Mouse (Mus musculus) v-Abl transformed pro-B cells (cell line): ENCODE measurements around the gene Tada2a.

Experiments used
- in situ Hi-C, 2 experiments: fragments of 400-800 bp; cut with MboI; formaldehyde crosslinking; loops; one replicate each; pipeline ENCODE4 v1.15.1; 2025; ENCODE audit not compliant: unreplicated experiment in 2 of 2

Gene Tada2a

GRCm38 (mm10) chr11:84117431-84117830 lies 12.0 kb downstream of the Tada2a start:
- in situ Hi-C loops: no loop called here

- in situ Hi-C loops: no loop called here
Observed at GRCm38 (mm10) chr11:84116221-84116620, 13.2 kb downstream of the Tada2a start.

DNA sequence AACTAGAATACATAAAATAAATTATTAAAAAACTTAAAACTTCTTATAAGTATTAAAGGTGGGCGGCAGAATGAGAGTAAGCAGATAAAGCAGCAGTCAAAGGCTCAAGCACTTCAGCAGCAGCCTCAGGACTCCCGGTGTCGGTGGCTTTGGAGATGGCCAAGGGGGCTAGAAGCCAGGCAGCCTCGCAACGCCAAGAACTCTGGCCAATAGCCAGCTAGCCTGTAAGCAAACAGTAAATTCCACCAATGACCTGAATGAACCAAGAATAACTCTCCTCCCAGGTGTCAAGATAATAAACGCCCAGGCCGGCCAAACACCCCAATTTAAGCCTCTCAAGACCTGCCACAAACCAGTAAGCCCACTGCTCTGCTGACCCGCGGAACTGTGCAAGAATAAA lies 13.8 kb downstream of the Tada2a start:
- in situ Hi-C loops: no loop called here

DNA sequence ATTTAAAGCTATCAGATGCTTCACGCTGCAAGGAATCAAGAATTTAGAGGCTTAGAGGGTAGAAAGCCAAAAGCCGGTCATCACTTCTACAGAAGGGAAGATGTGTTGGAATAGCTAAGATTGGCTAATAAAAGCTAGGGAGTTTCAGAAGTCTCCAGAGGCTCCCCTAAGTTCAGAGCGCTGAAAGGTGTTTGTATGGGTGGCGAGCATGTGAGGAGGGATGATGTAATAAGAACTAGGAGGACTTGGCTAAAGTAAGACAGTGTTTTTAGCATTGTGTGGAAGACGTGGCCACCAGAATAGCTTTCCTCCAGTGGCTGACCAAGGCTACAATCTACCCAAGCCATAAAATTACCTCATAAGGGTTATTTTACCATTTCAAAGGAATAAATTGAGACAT lies 15.8 kb downstream of the Tada2a start:
- in situ Hi-C loops: no loop called here

GRCm38 (mm10) chr11:84107137-84107536 lies 22.3 kb downstream of the Tada2a start:
- in situ Hi-C loops: no loop called here

DNA sequence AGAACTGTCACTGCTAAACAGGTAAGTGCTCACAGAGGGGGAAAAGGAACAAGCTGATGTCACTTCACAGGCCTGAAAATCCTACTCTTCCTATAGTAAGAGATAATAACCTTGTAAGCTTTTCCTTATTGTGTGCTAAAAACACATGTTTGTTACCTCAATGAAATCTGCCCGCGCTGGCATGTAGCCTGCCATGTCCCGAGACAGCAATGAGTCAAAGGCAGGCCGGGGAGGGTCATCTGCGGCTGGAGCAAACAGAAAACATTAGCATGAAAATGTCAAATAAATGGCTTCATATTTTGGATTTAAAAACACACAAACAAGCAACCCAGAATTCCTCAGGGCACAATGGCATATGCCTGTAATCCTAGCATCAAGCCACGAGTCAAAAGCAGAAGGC lies 25.4 kb downstream of the Tada2a start:
- in situ Hi-C loops: no loop called here

- in situ Hi-C loops: no loop called here
Observed at GRCm38 (mm10) chr11:84101182-84101581, 28.2 kb downstream of the Tada2a start.

GRCm38 (mm10) chr11:84097251-84097998 lies 32.0 kb downstream of the Tada2a start:
- in situ Hi-C loops: no loop called here

DNA sequence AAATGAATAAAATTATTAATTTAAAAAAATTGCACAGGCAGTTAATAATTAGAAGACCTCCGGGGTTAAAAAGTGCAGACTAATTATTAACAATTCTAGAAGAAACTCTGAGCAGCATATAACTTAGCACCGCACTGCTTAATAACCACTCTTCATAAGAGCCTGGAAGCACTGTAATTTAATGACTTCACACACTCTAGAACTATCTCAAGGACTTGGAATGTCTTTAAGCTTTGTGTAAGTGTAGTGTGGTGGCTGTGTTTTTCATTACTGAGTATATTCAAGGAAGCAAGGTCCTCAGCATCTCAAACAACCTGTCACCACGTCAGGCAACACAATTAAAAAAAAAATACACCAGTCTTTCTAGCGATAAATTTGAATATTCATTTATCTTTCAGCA lies 34.3 kb downstream of the Tada2a start:
- in situ Hi-C loops: no loop called here

DNA sequence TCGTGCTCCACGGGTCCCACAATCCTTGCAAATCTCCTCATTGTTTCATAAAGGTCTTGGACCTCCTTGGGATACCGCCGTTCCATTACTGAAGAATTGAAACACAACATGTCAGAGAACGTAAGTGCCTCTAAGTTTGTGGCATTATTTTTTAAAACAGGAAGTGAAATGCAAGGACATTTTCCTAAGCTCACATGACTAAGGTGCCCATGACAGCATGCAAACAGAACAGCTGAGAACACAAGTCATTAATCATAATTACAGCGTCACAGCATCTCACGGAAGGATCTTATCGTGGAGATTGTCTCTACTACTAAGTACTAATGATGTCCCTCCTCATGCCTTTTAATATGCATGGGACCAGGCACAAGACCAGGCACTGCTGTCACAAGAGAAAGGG lies 38.8 kb downstream of the Tada2a start:
- in situ Hi-C loops: no loop called here

- in situ Hi-C loops: no loop called here
Observed at GRCm38 (mm10) chr11:84081901-84082300, 47.5 kb downstream of the Tada2a start.

GRCm38 (mm10) chr11:84080327-84080726 lies 49.1 kb downstream of the Tada2a start:
- in situ Hi-C loops: no loop called here

DNA sequence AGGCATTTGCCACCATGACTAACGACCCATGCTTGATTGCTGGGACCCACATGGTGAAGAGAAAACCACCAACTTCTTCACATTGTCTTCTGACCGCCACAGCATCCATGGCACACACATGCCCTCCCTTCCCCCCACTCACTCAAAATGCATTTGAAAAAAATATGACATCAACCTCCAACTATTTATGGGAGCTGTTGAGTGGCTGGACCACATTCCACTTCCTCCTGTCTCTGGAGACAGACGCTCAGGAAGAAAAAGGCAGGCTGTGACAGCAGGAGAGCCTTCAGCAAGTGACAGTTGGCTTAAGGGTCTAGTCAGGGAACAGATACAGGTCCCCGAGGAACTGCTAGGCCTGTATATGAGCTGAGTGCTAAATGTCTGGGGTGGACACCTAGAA lies 49.5 kb downstream of the Tada2a start:
- in situ Hi-C loops: no loop called here

DNA sequence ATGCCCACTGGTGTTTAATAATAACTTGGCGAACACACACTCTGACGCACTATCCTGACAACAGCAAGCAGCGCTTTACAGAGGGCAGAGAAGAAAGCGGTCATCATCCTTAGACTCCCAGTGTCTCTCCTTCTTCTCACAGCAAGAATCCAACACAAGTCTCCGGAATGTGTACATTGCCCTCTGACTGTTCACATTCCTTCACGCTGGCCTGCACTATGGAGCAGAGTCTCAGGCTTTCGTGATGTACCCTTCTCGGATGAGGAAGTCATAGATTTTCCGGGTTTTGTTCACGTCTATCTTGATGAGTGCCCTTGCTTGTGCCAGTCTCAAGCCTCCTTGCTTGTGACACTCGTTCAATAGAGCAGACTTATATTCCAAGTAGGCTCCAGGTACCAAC lies 50.0 kb downstream of the Tada2a start:
- in situ Hi-C loops: no loop called here

DNA sequence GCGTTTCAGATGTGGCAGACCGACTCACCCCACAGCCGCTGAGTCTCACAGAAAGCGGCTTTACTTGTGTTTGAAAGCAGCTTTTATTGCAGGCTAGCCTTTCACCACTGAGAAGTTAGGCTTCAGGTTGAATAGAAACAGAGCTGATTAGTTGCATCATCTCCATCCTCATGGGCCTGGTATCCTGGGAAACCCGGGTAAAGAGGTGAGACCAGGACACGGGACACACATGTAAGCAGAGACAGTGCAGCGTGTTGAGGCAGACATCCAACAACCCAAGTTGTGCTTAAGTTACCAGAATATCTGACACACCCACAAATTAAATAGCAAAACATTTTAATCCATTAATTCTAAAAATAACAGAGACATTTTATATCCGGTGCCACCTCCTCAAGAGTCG lies 50.8 kb downstream of the Tada2a start:
- in situ Hi-C loops: no loop called here

- in situ Hi-C loops: no loop called here
Observed at GRCm38 (mm10) chr11:84077008-84077407, 52.4 kb downstream of the Tada2a start.

GRCm38 (mm10) chr11:84073816-84074764 lies 55.3 kb downstream of the Tada2a start:
- in situ Hi-C loops: loop anchor here in 1 of 2 experiments (5.0 kb wide), 1 partner anchor 53 kb away; the partner anchor contains the start of genes Acaca and Tada2a

DNA sequence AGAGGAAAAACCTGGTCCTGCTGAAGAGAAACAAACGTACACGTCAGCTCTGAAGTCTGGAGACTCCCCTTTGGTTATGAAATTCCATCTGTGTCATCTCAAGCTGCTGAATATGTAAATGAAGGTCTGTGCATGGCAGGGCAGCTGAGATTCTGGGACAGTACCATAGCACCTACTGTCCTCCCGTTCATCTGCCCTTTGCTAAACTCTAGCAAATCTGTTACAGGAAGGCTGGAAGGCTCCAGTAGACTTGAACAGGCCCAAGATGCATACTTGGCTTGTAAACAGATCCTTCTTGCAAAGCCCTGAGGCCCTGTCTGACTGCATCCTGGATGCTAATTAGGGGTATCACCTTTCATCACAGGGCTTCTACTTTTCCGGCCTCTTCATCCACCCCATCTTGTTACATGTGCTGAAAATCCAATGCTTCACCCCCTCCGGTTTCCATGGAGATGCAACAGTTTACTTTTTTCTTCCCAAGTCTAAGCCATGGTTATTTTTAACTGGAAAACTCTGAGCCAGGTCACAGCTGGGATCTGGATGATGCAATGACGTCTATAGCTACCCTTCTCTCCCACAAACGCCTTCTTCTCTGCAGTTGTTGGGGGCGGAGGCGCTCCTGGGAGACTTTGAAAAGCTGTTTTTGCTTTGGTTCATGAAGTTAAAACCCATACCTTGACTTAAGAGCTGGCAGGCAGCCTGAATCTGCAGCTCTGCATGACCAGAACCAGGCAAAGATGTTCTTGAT lies 56.3 kb downstream of the Tada2a start:
- in situ Hi-C loops: loop anchor here in 1 of 2 experiments (5.0 kb wide), 1 partner anchor 54 kb away; the partner anchor contains the start of genes Acaca and Tada2a

GRCm38 (mm10) chr11:84069034-84069370 lies 60.4 kb downstream of the Tada2a start, which contains the start of gene Dusp14:
Gene Dusp14, minus strand, starts transcription at chr11:84069261.
- in situ Hi-C loops: no loop called here

DNA sequence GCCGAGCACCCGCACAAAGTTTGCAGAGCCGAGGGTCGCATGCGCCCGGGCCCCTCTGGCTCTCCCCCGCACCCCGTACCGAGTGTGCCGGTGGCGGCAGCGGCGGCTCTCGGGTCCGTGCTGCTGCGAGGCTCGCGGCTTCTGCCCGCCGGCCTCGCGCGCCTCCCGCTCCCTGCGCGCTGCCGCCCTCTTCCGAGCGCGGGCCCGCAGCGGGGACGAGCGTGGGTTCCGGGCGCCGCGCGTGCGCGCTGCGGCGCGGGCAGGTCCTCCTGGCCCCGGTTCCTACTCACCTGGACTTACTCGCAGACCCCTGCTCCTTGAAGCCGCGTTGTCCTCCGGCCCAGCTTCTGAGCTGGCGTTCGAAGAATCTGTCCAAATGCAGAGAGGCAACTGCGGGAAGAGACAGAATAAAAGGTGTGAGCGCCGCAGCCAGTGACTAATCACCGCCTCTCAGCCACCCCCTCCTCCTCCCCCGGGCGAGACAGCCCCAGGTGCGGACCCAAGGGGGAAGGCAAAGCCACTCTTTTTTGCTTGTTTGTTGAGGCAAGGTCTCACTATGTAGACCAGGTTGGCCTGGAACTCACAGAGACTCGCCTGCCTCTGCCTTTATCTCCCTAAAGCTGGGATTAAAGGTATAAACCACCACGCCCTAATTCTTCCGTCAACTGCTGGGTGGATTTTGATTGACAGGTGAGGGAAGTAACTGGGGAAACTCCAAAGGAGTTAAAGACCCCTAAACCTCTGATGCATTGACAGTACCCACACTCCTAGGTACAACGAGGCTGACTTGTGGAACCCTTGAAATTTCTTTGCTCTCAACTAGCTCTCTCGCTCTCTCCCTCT lies 61.0 kb downstream of the Tada2a start:
- in situ Hi-C loops: no loop called here
